Mouse (Mus musculus) stomach, postnatal 0 days (tissue): ENCODE measurements around the gene Cog5.

ENCODE experiments used
- CTCF ChIP-seq: IDR thresholded peaks from 2 replicates; pipeline ENCODE4 v1.5.1; 2016; ENCODE audit warnings: antibody characterized with exemption, low read depth, mild to moderate bottlenecking, moderate library complexity
- EP300 ChIP-seq: optimal IDR thresholded peaks from 2 replicates; pipeline ENCODE3; 2016; ENCODE audit warnings: antibody characterized with exemption

DNA sequence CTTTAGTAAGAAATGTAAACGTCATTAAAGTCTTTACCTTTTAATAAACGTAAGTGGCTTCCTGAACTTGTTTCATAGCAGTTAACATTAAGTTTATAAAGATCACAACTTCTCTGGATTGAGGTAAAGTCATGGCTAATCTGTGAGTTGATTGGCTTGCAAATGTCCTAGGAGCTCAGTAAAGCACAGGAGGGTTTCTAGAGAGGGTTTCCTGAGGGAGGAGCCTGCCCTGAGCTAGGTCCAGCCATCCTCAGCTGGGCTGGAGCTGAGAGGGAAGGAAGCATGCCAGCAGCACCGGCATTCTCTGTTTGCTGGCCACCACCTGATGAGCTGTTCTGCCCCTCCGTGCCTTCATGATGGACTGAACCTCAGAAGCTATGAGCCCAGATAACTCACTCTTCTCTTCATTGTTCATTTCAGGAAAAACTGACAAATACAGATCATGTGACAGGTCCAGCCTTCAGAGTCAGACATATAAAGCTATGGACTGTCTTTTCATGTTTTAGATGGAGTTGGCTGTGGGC is 245.8 kb downstream of the Cog5 start:
- TF ChIP-seq CTCF (no peak), EP300 (no peak)
